Mouse (Mus musculus) CH12.LX (cell line): Measurements from ENCODE around the gene Idh3g. TPM values are rescaled to one million over a fixed set of nuclear protein-coding genes. Genes with fewer than 3 reads are reported as not detected.

ENCODE experiments used
- DNase-seq: peaks from one replicate; pipeline ENCODE4 v3.0.0-alpha.2; 2013; ENCODE audit errors: extremely low read depth
- H3K27ac ChIP-seq: 2 replicates; pipeline ENCODE4 v1.5.1; 2012; ENCODE audit warnings: low read depth, mild to moderate bottlenecking, control low read depth, moderate library complexity; ENCODE audit not compliant: insufficient read depth
- H3K27me3 ChIP-seq: replicated peaks from 2 replicates; pipeline ENCODE3; 2012; ENCODE audit warnings: inconsistent platforms
- H3K36me3 ChIP-seq, 2 experiments: replicated peaks in 1 of 2; 2 replicates each; pipeline versions ENCODE3 to v1.6.1; 2012; ENCODE audit warnings: inconsistent platforms in 1 of 2, low read length in 1 of 2, mild to moderate bottlenecking in 1 of 2, mixed read lengths in 1 of 2, moderate library complexity in 1 of 2; ENCODE audit not compliant: control insufficient read depth in 1 of 2, insufficient read depth in 1 of 2
- H3K4me1 ChIP-seq, 2 experiments: 2 replicates each; pipeline ENCODE4 v1.6.1; 2012; ENCODE audit warnings: inconsistent platforms in 1 of 2, moderate library complexity in 1 of 2; ENCODE audit not compliant: insufficient read depth in 2 of 2, control insufficient read depth in 1 of 2
- H3K4me2 ChIP-seq: 2 replicates; pipeline ENCODE4 v1.6.1; 2012; ENCODE audit warnings: low read depth, mild to moderate bottlenecking, control low read depth; ENCODE audit not compliant: poor library complexity, insufficient read depth, severe bottlenecking
- H3K4me3 ChIP-seq, 3 experiments: fragments of 150-350 bp in 1 of 3; sonication (generic) in 1 of 3; replicated peaks in 1 of 3; 2 replicates each; pipeline versions ENCODE3 to v1.5.1; 2011 to 2012; ENCODE audit warnings: low read depth in 2 of 3, low read length in 2 of 3, mild to moderate bottlenecking in 2 of 3, moderate library complexity in 2 of 3, control low read depth in 1 of 3, improper control_type of control experiment in 1 of 3, inconsistent platforms in 1 of 3, mixed read lengths in 1 of 3; ENCODE audit not compliant: poor library complexity in 1 of 3
- H3K79me2 ChIP-seq: replicated peaks from 2 replicates; pipeline ENCODE4 v1.6.1; 2012; ENCODE audit warnings: mild to moderate bottlenecking, moderate library complexity; ENCODE audit not compliant: control insufficient read depth, poor library complexity, insufficient read depth, severe bottlenecking; ENCODE audit errors: extremely low read depth
- H3K9ac ChIP-seq: 2 replicates; pipeline ENCODE4 v1.6.1; 2012; ENCODE audit warnings: low read depth, mild to moderate bottlenecking, control low read depth, moderate library complexity; ENCODE audit not compliant: insufficient read depth
- H3K9me3 ChIP-seq: replicated peaks from 2 replicates; pipeline ENCODE3; 2012; ENCODE audit warnings: low read length, inconsistent platforms, mixed read lengths
- BHLHE40 ChIP-seq: IDR thresholded peaks from 2 replicates; pipeline ENCODE4 v1.6.1; 2011; ENCODE audit warnings: mild to moderate bottlenecking, low read depth, low read length, improper control_type of control experiment
- CHD1 ChIP-seq: IDR thresholded peaks from 2 replicates; pipeline ENCODE4 v1.6.1; 2012; ENCODE audit warnings: low read depth, low read length, improper control_type of control experiment, inconsistent platforms
- CHD2 ChIP-seq: IDR thresholded peaks from 2 replicates; pipeline ENCODE4 v1.6.1; 2011; ENCODE audit warnings: low read length, improper control_type of control experiment
- CTCF ChIP-seq, 2 experiments: IDR thresholded peaks in 1 of 2; conservative IDR thresholded peaks in 1 of 2; 2 replicates each; pipeline ENCODE4 v1.5.1; 2011 to 2012; ENCODE audit warnings: low read depth in 2 of 2, low read length in 2 of 2, improper control_type of control experiment in 1 of 2, inconsistent platforms in 1 of 2, mild to moderate bottlenecking in 1 of 2, moderate library complexity in 1 of 2
- E2F4 ChIP-seq: IDR thresholded peaks from 2 replicates; pipeline ENCODE4 v1.6.1; 2011; ENCODE audit warnings: low read depth, low read length, improper control_type of control experiment; ENCODE audit not compliant: insufficient replicate concordance
- ELF1 ChIP-seq: IDR thresholded peaks from 2 replicates; pipeline ENCODE4 v1.6.1; 2014; ENCODE audit warnings: low read depth, mild to moderate bottlenecking, inconsistent platforms, low read length, improper control_type of control experiment
- EP300 ChIP-seq: IDR thresholded peaks from 2 replicates; pipeline ENCODE4 v1.6.1; 2011; ENCODE audit warnings: low read length, improper control_type of control experiment
- ETS1 ChIP-seq: conservative IDR thresholded peaks from 2 replicates; pipeline ENCODE4 v1.6.1; 2012; ENCODE audit warnings: low read depth, mild to moderate bottlenecking, inconsistent platforms, low read length, improper control_type of control experiment, moderate library complexity
- GABPA ChIP-seq: IDR thresholded peaks from 2 replicates; pipeline ENCODE4 v1.6.1; 2012; ENCODE audit warnings: low read depth, low read length, improper control_type of control experiment, inconsistent platforms; ENCODE audit not compliant: insufficient replicate concordance
- HCFC1 ChIP-seq: IDR thresholded peaks from 2 replicates; pipeline ENCODE4 v1.6.1; 2012; ENCODE audit warnings: low read depth, mild to moderate bottlenecking, inconsistent platforms, low read length, improper control_type of control experiment
- IRF4 ChIP-seq: IDR thresholded peaks from 2 replicates; pipeline ENCODE4 v1.6.1; 2014; ENCODE audit warnings: low read depth, mild to moderate bottlenecking, inconsistent platforms, low read length, improper control_type of control experiment
- JUN ChIP-seq: IDR thresholded peaks from 2 replicates; pipeline ENCODE4 v1.6.1; 2011; ENCODE audit warnings: low read depth, mild to moderate bottlenecking, low read length, improper control_type of control experiment, moderate library complexity; ENCODE audit not compliant: insufficient read depth
- JUND ChIP-seq: conservative IDR thresholded peaks from 2 replicates; pipeline ENCODE4 v1.6.1; 2011; ENCODE audit warnings: low read depth, low read length, improper control_type of control experiment
- KAT2A ChIP-seq: IDR thresholded peaks from 2 replicates; pipeline ENCODE4 v1.6.1; 2012; ENCODE audit warnings: low read length, improper control_type of control experiment, inconsistent platforms; ENCODE audit not compliant: insufficient replicate concordance
- MAFK ChIP-seq: IDR thresholded peaks from 2 replicates; pipeline ENCODE4 v1.6.1; 2011; ENCODE audit warnings: low read length, improper control_type of control experiment; ENCODE audit not compliant: insufficient replicate concordance
- MAX ChIP-seq: IDR thresholded peaks from 2 replicates; pipeline ENCODE4 v1.6.1; 2011; ENCODE audit warnings: low read length, improper control_type of control experiment
- MAZ ChIP-seq: IDR thresholded peaks from 2 replicates; pipeline ENCODE4 v1.6.1; 2012; ENCODE audit warnings: low read depth, mild to moderate bottlenecking, inconsistent platforms, low read length, improper control_type of control experiment, moderate library complexity
- MEF2A ChIP-seq: IDR thresholded peaks from 2 replicates; pipeline ENCODE4 v1.6.1; 2014; ENCODE audit warnings: low read depth, mild to moderate bottlenecking, inconsistent platforms, low read length, improper control_type of control experiment, borderline replicate concordance
- MXI1 ChIP-seq: IDR thresholded peaks from 2 replicates; pipeline ENCODE4 v1.6.1; 2011; ENCODE audit warnings: mild to moderate bottlenecking, low read depth, low read length, improper control_type of control experiment
- MYC ChIP-seq: IDR thresholded peaks from 2 replicates; pipeline ENCODE4 v1.6.1; 2011; ENCODE audit warnings: low read depth, mild to moderate bottlenecking, improper control_type of control experiment, low read length
- NELFE ChIP-seq: IDR thresholded peaks from 2 replicates; pipeline ENCODE4 v1.6.1; 2011; ENCODE audit warnings: low read depth, low read length, improper control_type of control experiment
- NRF1 ChIP-seq: IDR thresholded peaks from 2 replicates; pipeline ENCODE4 v1.6.1; 2014; ENCODE audit warnings: low read depth, mild to moderate bottlenecking, inconsistent platforms, low read length, improper control_type of control experiment, moderate library complexity
- PAX5 ChIP-seq: IDR thresholded peaks from 2 replicates; pipeline ENCODE4 v1.6.1; 2012; ENCODE audit warnings: low read length, inconsistent platforms, mixed read lengths
- POLR2A ChIP-seq: IDR thresholded peaks from 2 replicates; pipeline ENCODE4 v1.6.1; 2011; ENCODE audit warnings: low read depth, mild to moderate bottlenecking, improper control_type of control experiment, low read length
- POLR2AphosphoS2 ChIP-seq: IDR thresholded peaks from 2 replicates; pipeline ENCODE4 v1.6.1; 2011; ENCODE audit warnings: low read depth, low read length, improper control_type of control experiment
- RAD21 ChIP-seq: IDR thresholded peaks from 2 replicates; pipeline ENCODE4 v1.6.1; 2011; ENCODE audit warnings: low read depth, mild to moderate bottlenecking, low read length, improper control_type of control experiment, moderate library complexity
- RCOR1 ChIP-seq: conservative IDR thresholded peaks from 2 replicates; pipeline ENCODE4 v1.6.1; 2012; ENCODE audit warnings: low read depth, mild to moderate bottlenecking, inconsistent platforms, low read length, improper control_type of control experiment
- SIN3A ChIP-seq: IDR thresholded peaks from 2 replicates; pipeline ENCODE4 v1.6.1; 2012; ENCODE audit warnings: low read length, improper control_type of control experiment, inconsistent platforms
- SMC3 ChIP-seq: IDR thresholded peaks from 2 replicates; pipeline ENCODE4 v1.6.1; 2011; ENCODE audit warnings: low read depth, low read length, improper control_type of control experiment
- TBP ChIP-seq: conservative IDR thresholded peaks from 2 replicates; pipeline ENCODE4 v1.6.1; 2011; ENCODE audit warnings: low read depth, low read length, improper control_type of control experiment
- TCF12 ChIP-seq: IDR thresholded peaks from 2 replicates; pipeline ENCODE4 v1.6.1; 2014; ENCODE audit warnings: low read depth, mild to moderate bottlenecking, inconsistent platforms, low read length, improper control_type of control experiment
- UBTF ChIP-seq: IDR thresholded peaks from 2 replicates; pipeline ENCODE4 v1.6.1; 2012; ENCODE audit warnings: low read depth, mild to moderate bottlenecking, inconsistent platforms, low read length, improper control_type of control experiment, moderate library complexity
- USF1 ChIP-seq: IDR thresholded peaks from 2 replicates; pipeline ENCODE4 v1.6.1; 2014; ENCODE audit warnings: low read depth, mild to moderate bottlenecking, inconsistent platforms, low read length, improper control_type of control experiment
- USF2 ChIP-seq: conservative IDR thresholded peaks from 2 replicates; pipeline ENCODE4 v1.6.1; 2011; ENCODE audit warnings: low read depth, low read length, improper control_type of control experiment
- ZC3H11A ChIP-seq: IDR thresholded peaks from 2 replicates; pipeline ENCODE4 v1.6.1; 2012; ENCODE audit warnings: low read depth, mild to moderate bottlenecking, inconsistent platforms, low read length, improper control_type of control experiment
- ZKSCAN1 ChIP-seq: IDR thresholded peaks from 2 replicates; pipeline ENCODE4 v1.6.1; 2012; ENCODE audit warnings: low read depth, inconsistent platforms, low read length, improper control_type of control experiment, borderline replicate concordance
- ZMIZ1 ChIP-seq: IDR thresholded peaks from 2 replicates; pipeline ENCODE4 v1.6.1; 2012; ENCODE audit warnings: low read depth, mild to moderate bottlenecking, inconsistent platforms, low read length, improper control_type of control experiment
- ZNF384 ChIP-seq: IDR thresholded peaks from 2 replicates; pipeline ENCODE4 v1.6.1; 2012; ENCODE audit warnings: low read depth, low read length, improper control_type of control experiment, inconsistent platforms
- dilution Hi-C: fragments of 300-500 bp; cut with MboI; formaldehyde crosslinking; loops from 2 replicates; pipeline ENCODE4 v1.14.3; 2020; ENCODE audit warnings: low sequenced_read_pairs; ENCODE audit not compliant: extremely low pct_unique_long_range_greater_than_20kb, extremely low pct_ligation_motif_present
- in situ Hi-C: fragments of 300-500 bp; cut with MboI; formaldehyde crosslinking; loops from 3 replicates; pipeline ENCODE4 v1.14.3; 2019; ENCODE audit warnings: low sequenced_read_pairs, low pct_ligation_motif_present, low pct_unique_long_range_greater_than_20kb, mixed read lengths
- polyA plus RNA-seq: library from polyadenylated mRNA; unstranded; fragments of >175 nt; gene quantifications from 2 replicates; pipeline ENCODE4 v1.2.1, GENCODE M21; 2012; ENCODE audit warnings: low read depth; ENCODE audit not compliant: insufficient read length
- total RNA-seq, 2 experiments: library from RNA; depleted of rRNA; stranded (reverse); fragments of 300-350 nt in 1 of 2; fragments of >200 nt in 1 of 2; gene quantifications; 2 replicates each; pipeline ENCODE4 v1.2.3; 2012 to 2014

The Idh3g gene
- total RNA-seq (2012; rRNA removed) = 191 and 219 TPM in 2 replicates
- 225 and 237 TPM in 2 replicates for total RNA-seq (2014; rRNA removed)
- 191 and 209 TPM in 2 replicates for polyA plus RNA-seq

- H3K79me2 ChIP-seq = peaks cover 61% of the 10 kb centered on the region
- in situ Hi-C loops = loop anchor here (25.0 kb wide), 1 partner anchor 601 kb away; the partner anchor contains the start of genes Fam3a and Ikbkg
- peak within 1 kb of the TSS; percentile 74 to 90 (median 80) for H3K4me3 ChIP-seq
- DNase-seq = peak; percentile 96
- TF ChIP-seq BHLHE40 (no peak), CTCF (conservative IDR thresholded peaks at IDR 0.05 in 1 of 2, IDR thresholded peaks at IDR 0.05 in 1 of 2; ENCODE audit: low read depth in 2 of 2, low read length in 2 of 2) (peak in 1 of 2 experiments; percentile 43; a peak in 2 of 4 replicates), CHD2 (peak; percentile 99), GABPA (no peak), ETS1 (no peak), RAD21 (no peak), RCOR1 (no peak), MAZ (no peak), MAX (peak; percentile 81), ZC3H11A (no peak), HCFC1 (peak; percentile 76), ZNF384 (no peak), PAX5 (no peak), KAT2A (no peak), USF1 (no peak), ELF1 (peak; percentile 85), JUND (no peak), TBP (peak; percentile 42; the same call in 1 of the 2 replicates), IRF4 (0 out of 2 replicates have a peak, but pooled peaks have one; percentile 32), E2F4 (no peak), EP300 (no peak), JUN (no peak), SMC3 (no peak), USF2 (no peak), TCF12 (peak; percentile 53), MXI1 (0 out of 2 replicates have a peak, but pooled peaks have one; percentile 63), MEF2A (no peak), POLR2AphosphoS2 (no peak; the same call in 1 of the 2 replicates), ZMIZ1 (peak; percentile 63; the same call in 1 of the 2 replicates), MYC (peak; percentile 79), NRF1 (peak; percentile 91), NELFE (peak; percentile 76), SIN3A (no peak; the same call in 1 of the 2 replicates), ZKSCAN1 (no peak), POLR2A (peak; percentile 72), CHD1 (no peak), UBTF (no peak), MAFK (no peak)
- H3K4me1 ChIP-seq = peaks cover 15 to 51% of the 10 kb centered on the region in 2 experiments
- no peaks in the 10 kb centered on the region for H3K9me3 ChIP-seq
- no peaks in the 10 kb centered on the region for H3K27me3 ChIP-seq
- peak within 1 kb of the TSS; percentile 73 for H3K4me2 ChIP-seq
- H3K27ac ChIP-seq = peak within 1 kb of the TSS; percentile 86
- dilution Hi-C loops = no loop called here
- H3K36me3 ChIP-seq = peaks cover 32 to 49% of the 10 kb centered on the region in 2 experiments
- peak within 1 kb of the TSS; percentile 96 for H3K9ac ChIP-seq
Observed at GRCm38 (mm10) chrX:73786364-73787224, at the start of gene Idh3g, which contains the start of gene Ssr4. Idh3g (minus strand) TSS chrX:73786897. Ssr4 (plus strand) TSS chrX:73787028.
